Mouse (Mus musculus): Measurements from ENCODE around the gene Ezh1.

Gene Ezh1

DNA sequence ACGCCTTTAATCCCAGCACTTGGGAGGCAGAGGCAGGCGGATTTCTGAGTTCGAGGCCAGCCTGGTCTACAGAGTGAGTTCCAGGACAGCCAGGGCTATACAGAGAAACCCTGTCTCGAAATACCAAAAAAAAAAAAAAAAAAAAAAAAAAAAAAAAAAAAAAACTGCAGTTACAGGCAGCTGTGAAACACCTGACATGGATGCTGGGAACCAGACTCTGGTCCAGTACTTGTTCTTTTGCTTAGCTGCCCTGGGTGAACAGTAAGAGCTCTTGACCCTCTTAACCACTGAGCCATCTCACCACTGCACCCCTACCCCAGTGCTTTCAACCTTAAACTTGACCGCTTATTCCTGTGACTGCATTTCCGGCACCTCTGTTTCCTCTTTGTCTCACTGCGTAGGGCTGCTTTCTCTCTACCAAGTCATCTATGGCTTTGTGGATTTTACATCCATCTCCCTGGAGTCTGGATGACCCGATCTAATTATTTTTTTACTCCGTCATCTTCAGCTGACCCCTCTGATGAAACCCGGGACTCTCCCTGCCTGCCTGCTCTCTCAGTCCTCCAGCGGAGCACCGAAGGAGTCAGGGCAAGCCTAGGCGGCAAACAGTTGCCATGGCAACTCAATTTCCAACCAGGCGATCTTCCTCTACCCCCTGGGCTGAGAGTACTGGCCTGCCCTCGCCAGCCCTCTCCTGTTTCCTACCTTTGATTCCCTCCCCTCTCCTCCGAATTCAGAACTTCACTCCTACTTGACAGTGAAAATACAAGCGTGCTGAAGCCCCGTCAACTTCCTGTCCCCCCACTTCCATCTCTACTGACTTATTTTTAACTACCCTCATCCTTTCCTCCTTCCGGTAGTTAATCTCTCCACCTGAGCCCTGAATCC, 82.7 kb downstream of the Ezh1 start:
- DNase-seq (ENCODE audit: low read depth, low spot score), result no peak

DNA sequence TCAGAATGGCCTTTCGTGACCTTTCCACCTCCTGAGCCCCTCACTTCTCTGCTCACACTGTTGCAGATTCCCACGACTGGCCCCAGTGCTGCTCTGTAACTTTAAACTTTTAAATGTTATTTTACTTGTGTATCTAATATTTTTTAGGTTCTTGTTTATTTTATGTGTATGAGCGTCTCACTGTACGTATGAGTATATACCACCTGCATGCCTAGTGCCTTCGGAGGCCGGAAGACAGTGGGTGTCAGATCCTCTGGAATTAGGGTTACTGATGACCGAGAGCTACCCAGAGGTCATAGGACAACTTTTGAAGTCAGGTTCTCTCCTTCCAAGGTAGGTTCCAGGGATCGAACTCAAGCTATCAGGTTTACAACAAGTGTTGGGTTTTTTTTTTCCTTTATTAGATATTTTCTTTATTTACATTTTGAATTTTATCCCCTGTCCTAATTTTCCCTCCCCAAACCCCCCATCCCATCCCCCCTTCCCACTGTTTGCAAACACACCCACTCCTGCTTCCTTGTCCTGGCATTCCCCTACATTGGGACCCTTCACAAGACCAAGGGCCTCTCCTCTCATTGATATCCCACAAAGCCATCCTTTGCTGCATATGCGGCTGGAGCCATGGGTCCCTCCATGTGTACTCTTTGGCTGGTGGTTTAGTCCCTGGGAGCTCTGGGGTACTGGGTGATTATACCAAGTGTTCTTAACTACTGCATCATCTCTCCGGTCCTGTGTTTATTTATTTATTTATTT, 83.9 kb downstream of the Ezh1 start:
- DNase-seq (ENCODE audit: low read depth, low spot score), result no peak

Data from brain, embryonic 18.5 days (tissue).